Mouse (Mus musculus): ENCODE data around the gene Phactr1. TPM values are rescaled to one million over a fixed set of nuclear protein-coding genes. Genes with fewer than 3 reads are reported as not detected.

Gene Phactr1
- polyA plus RNA-seq, 1 experiment from 2014 or later, result 6.0 TPM

- H3K27me3 ChIP-seq (replicated peaks; ENCODE audit: control insufficient read depth, insufficient read depth, low read length), result peaks cover 3% of the 10 kb centered on the region; the same call in 1 of the 2 replicates
These were observed 305.4 kb downstream of the Phactr1 start for GRCm38 (mm10) chr13:42985806-42986205.

GRCm38 (mm10) chr13:42987931-42988579 lies 307.6 kb downstream of the Phactr1 start:
- ATAC-seq, result no peak
- Histone ChIP-seq H3K9me3 (ENCODE audit: control insufficient read depth, low read length) (no peaks in the 10 kb centered on the region), H3K4me3 (ENCODE audit: low read length) (no peak overlapping the region), H3K36me3 (ENCODE audit: control insufficient read depth, insufficient read depth, low read length) (no peaks in the 10 kb centered on the region), H3K4me2 (ENCODE audit: low read depth, low read length) (no peak overlapping the region), H3K27ac (ENCODE audit: low read length) (no peak overlapping the region), H3K9ac (ENCODE audit: low read depth, low read length) (no peak overlapping the region), H3K27me3 (replicated peaks; ENCODE audit: control insufficient read depth, insufficient read depth, low read length) (no peaks in the 10 kb centered on the region), H3K4me1 (ENCODE audit: control insufficient read depth, insufficient read depth, low read length) (no peaks in the 10 kb centered on the region)
- 67% methylated on average over 5 of the region's 5 CpGs for WGBS

More at GRCm38 (mm10) chr13:42985806-42986205, 305.4 kb downstream of the Phactr1 start:
- WGBS, result 77% methylated on average over 7 of the region's 7 CpGs
- Histone ChIP-seq H3K27ac (ENCODE audit: low read length) (no peak overlapping the region), H3K9ac (ENCODE audit: low read depth, low read length) (no peak overlapping the region), H3K4me3 (ENCODE audit: low read length) (no peak overlapping the region), H3K4me1 (ENCODE audit: control insufficient read depth, insufficient read depth, low read length) (no peaks in the 10 kb centered on the region), H3K9me3 (ENCODE audit: control insufficient read depth, low read length) (no peaks in the 10 kb centered on the region), H3K36me3 (ENCODE audit: control insufficient read depth, insufficient read depth, low read length) (no peaks in the 10 kb centered on the region), H3K4me2 (ENCODE audit: low read depth, low read length) (no peak overlapping the region)
- no peak for ATAC-seq

GRCm38 (mm10) chr13:42989481-42989880 lies 309.1 kb downstream of the Phactr1 start:
- no peak overlapping the region for H3K4me2 ChIP-seq (ENCODE audit: low read depth, low read length)
- WGBS, result 93% methylated on average over 5 of the region's 5 CpGs
- no peaks in the 10 kb centered on the region for H3K27me3 ChIP-seq (replicated peaks; ENCODE audit: control insufficient read depth, insufficient read depth, low read length)
- H3K9ac ChIP-seq (ENCODE audit: low read depth, low read length), result no peak overlapping the region
- H3K4me1 ChIP-seq (ENCODE audit: control insufficient read depth, insufficient read depth, low read length), result no peaks in the 10 kb centered on the region
- H3K27ac ChIP-seq (ENCODE audit: low read length), result no peak overlapping the region
- no peak overlapping the region for H3K4me3 ChIP-seq (ENCODE audit: low read length)
- ATAC-seq, result no peak
- H3K36me3 ChIP-seq (ENCODE audit: control insufficient read depth, insufficient read depth, low read length), result no peaks in the 10 kb centered on the region
- no peaks in the 10 kb centered on the region for H3K9me3 ChIP-seq (ENCODE audit: control insufficient read depth, low read length)

GRCm38 (mm10) chr13:42990051-42990450 lies 309.6 kb downstream of the Phactr1 start:
- 76% methylated on average over 3 of the region's 3 CpGs for whole genome bisulfite sequencing

GRCm38 (mm10) chr13:42990493-42991111 lies 310.2 kb downstream of the Phactr1 start:
- Histone ChIP-seq H3K4me2 (ENCODE audit: low read depth, low read length) (no peak overlapping the region), H3K9ac (ENCODE audit: low read depth, low read length) (no peak overlapping the region), H3K4me3 (ENCODE audit: low read length) (no peak overlapping the region), H3K27me3 (replicated peaks; ENCODE audit: control insufficient read depth, insufficient read depth, low read length) (no peaks in the 10 kb centered on the region), H3K9me3 (ENCODE audit: control insufficient read depth, low read length) (no peaks in the 10 kb centered on the region), H3K36me3 (ENCODE audit: control insufficient read depth, insufficient read depth, low read length) (no peaks in the 10 kb centered on the region), H3K4me1 (ENCODE audit: control insufficient read depth, insufficient read depth, low read length) (no peaks in the 10 kb centered on the region), H3K27ac (ENCODE audit: low read length) (peak overlapping the region; percentile 31; the same call in 1 of the 2 replicates)
- peak; percentile 85 for ATAC-seq
- WGBS, result 53% methylated on average over 2 of the region's 2 CpGs

More at GRCm38 (mm10) chr13:42990051-42990450, 309.6 kb downstream of the Phactr1 start:
- Histone ChIP-seq H3K27me3 (replicated peaks; ENCODE audit: control insufficient read depth, insufficient read depth, low read length) (no peaks in the 10 kb centered on the region), H3K4me3 (ENCODE audit: low read length) (no peak overlapping the region), H3K4me1 (ENCODE audit: control insufficient read depth, insufficient read depth, low read length) (no peaks in the 10 kb centered on the region), H3K9me3 (ENCODE audit: control insufficient read depth, low read length) (no peaks in the 10 kb centered on the region), H3K4me2 (ENCODE audit: low read depth, low read length) (no peak overlapping the region), H3K9ac (ENCODE audit: low read depth, low read length) (no peak overlapping the region), H3K36me3 (ENCODE audit: control insufficient read depth, insufficient read depth, low read length) (no peaks in the 10 kb centered on the region), H3K27ac (ENCODE audit: low read length) (peak overlapping the region; percentile 31; the same call in 1 of the 2 replicates)
- peak; percentile 67 for ATAC-seq

GRCm38 (mm10) chr13:42991164-42991563 lies 310.7 kb downstream of the Phactr1 start:
- H3K9me3 ChIP-seq (ENCODE audit: control insufficient read depth, low read length), result no peaks in the 10 kb centered on the region
- no peak for ATAC-seq
- no peaks in the 10 kb centered on the region for H3K27me3 ChIP-seq (replicated peaks; ENCODE audit: control insufficient read depth, insufficient read depth, low read length)
- H3K27ac ChIP-seq (ENCODE audit: low read length), result no peak overlapping the region
- no peaks in the 10 kb centered on the region for H3K36me3 ChIP-seq (ENCODE audit: control insufficient read depth, insufficient read depth, low read length)
- H3K4me3 ChIP-seq (ENCODE audit: low read length), result no peak overlapping the region
- no peak overlapping the region for H3K9ac ChIP-seq (ENCODE audit: low read depth, low read length)
- H3K4me2 ChIP-seq (ENCODE audit: low read depth, low read length), result no peak overlapping the region
- no peaks in the 10 kb centered on the region for H3K4me1 ChIP-seq (ENCODE audit: control insufficient read depth, insufficient read depth, low read length)
- WGBS, result 91% methylated on average over 3 of the region's 3 CpGs

- no peak for ATAC-seq
- Histone ChIP-seq H3K27me3 (replicated peaks; ENCODE audit: control insufficient read depth, insufficient read depth, low read length) (no peaks in the 10 kb centered on the region), H3K9ac (ENCODE audit: low read depth, low read length) (no peak overlapping the region), H3K36me3 (ENCODE audit: control insufficient read depth, insufficient read depth, low read length) (no peaks in the 10 kb centered on the region), H3K4me1 (ENCODE audit: control insufficient read depth, insufficient read depth, low read length) (no peaks in the 10 kb centered on the region), H3K9me3 (ENCODE audit: control insufficient read depth, low read length) (no peaks in the 10 kb centered on the region), H3K4me3 (ENCODE audit: low read length) (no peak overlapping the region), H3K27ac (ENCODE audit: low read length) (no peak overlapping the region), H3K4me2 (ENCODE audit: low read depth, low read length) (no peak overlapping the region)
- WGBS, result 79% methylated on average over 4 of the region's 4 CpGs
These were observed 311.9 kb downstream of the Phactr1 start for GRCm38 (mm10) chr13:42992306-42992705.

GRCm38 (mm10) chr13:42994276-42994675 lies 313.9 kb downstream of the Phactr1 start:
- 77% methylated on average over 3 of the region's 3 CpGs for WGBS
- no peak for ATAC-seq

GRCm38 (mm10) chr13:42996188-42996587 lies 315.8 kb downstream of the Phactr1 start:
- Histone ChIP-seq H3K36me3 (ENCODE audit: control insufficient read depth, insufficient read depth, low read length) (no peaks in the 10 kb centered on the region), H3K4me1 (ENCODE audit: control insufficient read depth, insufficient read depth, low read length) (no peaks in the 10 kb centered on the region), H3K4me2 (ENCODE audit: low read depth, low read length) (no peak overlapping the region), H3K9me3 (ENCODE audit: control insufficient read depth, low read length) (no peaks in the 10 kb centered on the region), H3K4me3 (ENCODE audit: low read length) (no peak overlapping the region), H3K27ac (ENCODE audit: low read length) (no peak overlapping the region), H3K9ac (ENCODE audit: low read depth, low read length) (no peak overlapping the region), H3K27me3 (replicated peaks; ENCODE audit: control insufficient read depth, insufficient read depth, low read length) (no peaks in the 10 kb centered on the region)
- 53% methylated on average over 4 of the region's 4 CpGs for WGBS
- no peak for ATAC-seq

More at GRCm38 (mm10) chr13:42994276-42994675, 313.9 kb downstream of the Phactr1 start:
- H3K27me3 ChIP-seq (replicated peaks; ENCODE audit: control insufficient read depth, insufficient read depth, low read length), result no peaks in the 10 kb centered on the region
- H3K36me3 ChIP-seq (ENCODE audit: control insufficient read depth, insufficient read depth, low read length), result no peaks in the 10 kb centered on the region
- no peaks in the 10 kb centered on the region for H3K4me1 ChIP-seq (ENCODE audit: control insufficient read depth, insufficient read depth, low read length)
- H3K9me3 ChIP-seq (ENCODE audit: control insufficient read depth, low read length), result no peaks in the 10 kb centered on the region
- H3K4me2 ChIP-seq (ENCODE audit: low read depth, low read length), result no peak overlapping the region
- no peak overlapping the region for H3K27ac ChIP-seq (ENCODE audit: low read length)
- H3K4me3 ChIP-seq (ENCODE audit: low read length), result no peak overlapping the region
- no peak overlapping the region for H3K9ac ChIP-seq (ENCODE audit: low read depth, low read length)
